In the genomic region with DNA sequence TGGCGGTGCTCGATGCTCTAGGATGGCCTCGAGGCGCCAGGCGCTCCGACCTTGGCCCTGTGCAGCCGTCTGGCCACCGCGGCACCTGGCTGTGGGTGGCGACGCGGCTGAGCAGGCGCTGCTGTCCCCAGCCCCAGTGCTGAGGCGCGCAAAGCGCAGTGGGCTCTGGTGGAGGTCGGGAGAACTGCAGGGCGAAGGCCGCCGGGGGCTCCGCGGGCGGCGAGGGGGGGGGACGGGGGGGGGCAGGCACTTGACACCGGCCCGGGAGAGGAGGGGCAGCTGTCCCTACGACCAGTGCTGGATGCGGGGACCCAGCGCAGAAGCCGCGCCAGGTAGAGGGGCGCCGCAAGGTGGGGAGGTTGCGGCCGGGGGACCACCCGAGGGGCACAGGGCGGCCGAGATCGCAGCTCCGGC, we compare ENCODE assay signal across 7 mouse cellular contexts. TPM values are rescaled to one million over a fixed set of nuclear protein-coding genes. Genes with fewer than 3 reads are reported as not detected.
DNase-seq lines count a peak whose midpoint lies in the region; ATAC-seq lines count a peak whose summit lies in the region.

No protein-coding gene starts in this region.

- H3K27me3 ChIP-seq in hindbrain, embryonic 16.5 days (replicated peaks; ENCODE audit: control insufficient read depth, insufficient read depth, low read length), result no peaks in the 10 kb centered on the region
- H3K27me3 ChIP-seq in midbrain, embryonic 16.5 days (ENCODE audit: control insufficient read depth, insufficient read depth, low read depth, low read length), result no peaks in the 10 kb centered on the region

- H3K27ac ChIP-seq in hindbrain, embryonic 16.5 days (ENCODE audit: low read depth, low read length), result peak overlapping the region; percentile 95
- peak overlapping the region; percentile 92 for H3K27ac ChIP-seq in midbrain, embryonic 16.5 days (ENCODE audit: low read length)

- peak; percentile 82 for ATAC-seq in hindbrain, embryonic 16.5 days
- peak; percentile 83 for ATAC-seq in midbrain, embryonic 16.5 days

- no peaks in the 10 kb centered on the region for H3K9me3 ChIP-seq in hindbrain, embryonic 16.5 days (ENCODE audit: control insufficient read depth, low read length)
- H3K9me3 ChIP-seq in midbrain, embryonic 16.5 days (replicated peaks; ENCODE audit: control insufficient read depth, low read length, poor library complexity, severe bottlenecking), result no peaks in the 10 kb centered on the region

- peak overlapping the region; percentile 94 for H3K9ac ChIP-seq in hindbrain, embryonic 16.5 days (ENCODE audit: low read depth, low read length)
- H3K9ac ChIP-seq in midbrain, embryonic 16.5 days (ENCODE audit: low read depth, low read length), result peak overlapping the region; percentile 91

- H3K4me2 ChIP-seq in hindbrain, embryonic 16.5 days (ENCODE audit: low read length), result peak overlapping the region; percentile 82
- H3K4me2 ChIP-seq in midbrain, embryonic 16.5 days (ENCODE audit: low read length), result peak overlapping the region; percentile 80

- peak overlapping the region; percentile 90 for H3K4me3 ChIP-seq in hindbrain, embryonic 16.5 days (ENCODE audit: low read length)
- H3K4me3 ChIP-seq in midbrain, embryonic 16.5 days (ENCODE audit: low read depth, low read length), result peak overlapping the region; percentile 87

- no peaks in the 10 kb centered on the region for H3K36me3 ChIP-seq in hindbrain, embryonic 16.5 days (ENCODE audit: control insufficient read depth, insufficient read depth, low read length)
- no peaks in the 10 kb centered on the region for H3K36me3 ChIP-seq in midbrain, embryonic 16.5 days (ENCODE audit: control insufficient read depth, insufficient read depth, low read length)

- peaks cover 36% of the 10 kb centered on the region for H3K4me1 ChIP-seq in hindbrain, embryonic 16.5 days (ENCODE audit: control insufficient read depth, insufficient read depth, low read depth, low read length)
- peaks cover 29% of the 10 kb centered on the region for H3K4me1 ChIP-seq in midbrain, embryonic 16.5 days (ENCODE audit: control insufficient read depth, insufficient read depth, low read length)

- WGBS in hindbrain, embryonic 16.5 days, result under 1% methylated on average over 24 of the region's 41 CpGs
- under 1% methylated on average over 25 of the region's 41 CpGs for WGBS in midbrain, embryonic 16.5 days

- peak; percentile 85 for DNase-seq in ZHBTc4 (ENCODE audit: low read depth, low spot score)
- DNase-seq in cerebellum, adult 9-10 months, result peak; percentile 74
- DNase-seq in gastrocnemius, adult 8-10 months (ENCODE audit: low spot score in 2 of 2), result peak; percentile 60 to 80
- peak; percentile 78 for DNase-seq in liver
- DNase-seq in spleen, postnatal 10 days (ENCODE audit: low spot score in 2 of 2), result peak; percentile 53 to 85

RNA-seq across cellular contexts. Expression of gene Dnmt3a, which starts 0.5 kb away (rescaled TPM):
- total RNA-seq in gastrocnemius, adult 8-10 months (2022), result 10 to 100 TPM; 43.3 to 60.4 (median 52.8) TPM
- polyA plus RNA-seq in hindbrain, embryonic 16.5 days (2015; fragmentation: Nextera tagmentation; extraction: Ambion mirVana), result 94.1 and 104 TPM in 2 replicates
- 112 and 125 TPM in 2 replicates for polyA plus RNA-seq in midbrain, embryonic 16.5 days (2015; fragmentation: Nextera tagmentation; extraction: Ambion mirVana)

Comparison
In these comparisons a context has a peak if more than half of its experiments do, and no peak if none do; other contexts are left out.
1. Peak in every context shown above with its lines: DNase-seq, ATAC-seq, H3K4me3 ChIP-seq and H3K27ac ChIP-seq.